Mouse (Mus musculus): ENCODE results near the gene N4bp2. TPM values are rescaled to one million over a fixed set of nuclear protein-coding genes. Genes with fewer than 3 reads are reported as not detected.

Gene N4bp2
- polyA plus RNA-seq, 1 experiment from 2014 or later, result 18.0 TPM

DNA sequence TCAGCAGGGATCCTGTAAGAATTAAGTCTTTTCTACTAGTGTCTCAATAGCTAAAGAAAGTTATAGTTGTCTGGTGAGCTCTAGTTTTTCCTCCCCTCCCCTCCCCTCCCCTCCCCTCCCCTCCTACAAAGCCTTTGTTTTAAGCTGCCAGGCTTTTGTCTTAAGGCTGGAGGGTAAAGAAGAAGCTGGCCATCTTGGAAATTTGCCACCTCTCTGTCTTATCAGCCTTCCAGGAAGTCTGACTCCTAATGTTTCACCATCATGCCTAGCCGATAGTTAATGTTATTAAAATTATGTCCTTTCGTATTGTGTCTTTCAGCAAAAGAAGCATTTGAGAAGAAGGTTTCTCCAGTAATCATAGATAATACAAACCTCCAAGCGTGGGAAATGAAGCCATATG is 30.9 kb downstream of the N4bp2 start:
- no peak overlapping the region for H3K4me2 ChIP-seq
- WGBS, result 57% methylated on average over 3 of the region's 3 CpGs
- H3K4me1 ChIP-seq, result no peaks in the 10 kb centered on the region
- H3K9me3 ChIP-seq, result no peaks in the 10 kb centered on the region
- no peak overlapping the region for H3K9ac ChIP-seq
- ATAC-seq (ENCODE audit: borderline replicate concordance, extremely low read depth, low FRiP score, low TSS enrichment), result no peak
- no peak overlapping the region for H3K27ac ChIP-seq
- no peaks in the 10 kb centered on the region for H3K27me3 ChIP-seq
- H3K4me3 ChIP-seq, result no peak overlapping the region
- peaks cover 40% of the 10 kb centered on the region for H3K36me3 ChIP-seq

GRCm38 (mm10) chr5:65794702-65795101 is 31.4 kb downstream of the N4bp2 start:
- H3K4me3 ChIP-seq, result no peak overlapping the region
- no peak overlapping the region for H3K4me2 ChIP-seq
- ATAC-seq (ENCODE audit: borderline replicate concordance, extremely low read depth, low FRiP score, low TSS enrichment), result no peak
- H3K27me3 ChIP-seq, result no peaks in the 10 kb centered on the region
- H3K36me3 ChIP-seq, result peaks cover 43% of the 10 kb centered on the region
- H3K4me1 ChIP-seq, result no peaks in the 10 kb centered on the region
- no peak overlapping the region for H3K27ac ChIP-seq
- no peak overlapping the region for H3K9ac ChIP-seq
- WGBS, result 64% methylated on average over 3 of the region's 3 CpGs
- H3K9me3 ChIP-seq, result no peaks in the 10 kb centered on the region

DNA sequence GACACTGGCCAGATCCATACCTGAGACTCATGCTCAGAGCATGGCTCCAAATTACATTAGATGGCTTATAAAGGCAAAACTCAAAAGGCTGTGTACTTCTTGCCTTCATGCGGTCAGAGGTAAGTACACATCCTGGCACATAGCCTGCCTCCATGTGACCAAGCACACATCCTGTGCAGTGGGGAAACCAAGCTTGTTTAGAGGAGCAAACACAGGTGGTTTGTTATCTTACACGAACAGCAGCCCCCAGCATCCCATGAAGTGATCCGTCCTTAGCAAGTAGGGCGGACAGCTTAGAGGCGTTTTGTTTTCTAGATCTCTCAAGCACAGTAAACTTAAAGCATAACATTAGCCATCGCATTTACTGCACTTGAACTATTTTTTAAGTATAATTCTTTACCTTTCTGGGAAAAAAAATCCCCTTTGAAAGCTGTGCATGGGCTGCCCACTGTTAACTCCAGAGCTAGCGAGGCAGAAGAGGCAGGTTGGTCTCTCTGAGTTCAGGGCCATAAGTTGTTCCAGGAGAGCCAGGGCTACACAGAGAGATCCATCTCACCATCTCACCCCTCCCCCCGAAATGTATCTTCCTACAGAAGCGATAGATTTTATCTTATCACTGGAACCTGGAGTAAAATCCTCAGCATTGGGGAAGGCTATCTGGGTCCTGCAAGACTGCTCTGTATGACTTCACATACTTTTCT is 32.1 kb downstream of the N4bp2 start:
- no peaks in the 10 kb centered on the region for H3K9me3 ChIP-seq
- no peak overlapping the region for H3K4me3 ChIP-seq
- no peaks in the 10 kb centered on the region for H3K27me3 ChIP-seq
- no peak for ATAC-seq (ENCODE audit: borderline replicate concordance, extremely low read depth, low FRiP score, low TSS enrichment)
- H3K36me3 ChIP-seq, result peaks cover 43% of the 10 kb centered on the region
- no peaks in the 10 kb centered on the region for H3K4me1 ChIP-seq
- 86% methylated on average over 9 of the region's 9 CpGs for WGBS
- no peak overlapping the region for H3K27ac ChIP-seq
- no peak overlapping the region for H3K9ac ChIP-seq
- H3K4me2 ChIP-seq, result no peak overlapping the region

DNA sequence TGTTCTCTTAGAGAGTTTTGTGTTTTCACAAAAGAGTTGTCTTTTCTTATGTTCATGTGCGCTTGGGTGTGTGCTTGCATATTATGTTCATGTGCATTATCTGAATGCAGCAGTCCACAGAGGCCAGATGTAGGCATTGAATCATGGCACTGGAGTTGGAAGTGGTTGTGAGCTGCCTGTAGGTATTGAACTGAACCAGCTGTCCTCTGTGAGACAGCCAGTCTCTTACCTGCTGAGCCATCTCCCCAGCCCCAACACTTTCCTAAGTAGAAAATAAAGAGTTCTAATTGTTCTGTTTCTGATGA is 32.6 kb downstream of the N4bp2 start:
- Histone ChIP-seq H3K4me2 (no peak overlapping the region), H3K27me3 (no peaks in the 10 kb centered on the region), H3K9me3 (no peaks in the 10 kb centered on the region), H3K4me1 (no peaks in the 10 kb centered on the region), H3K9ac (no peak overlapping the region), H3K27ac (no peak overlapping the region), H3K4me3 (no peak overlapping the region), H3K36me3 (peaks cover 39% of the 10 kb centered on the region)
- ATAC-seq (ENCODE audit: borderline replicate concordance, extremely low read depth, low FRiP score, low TSS enrichment), result no peak
- 100% methylated on average over 1 of the region's 1 CpGs for WGBS

GRCm38 (mm10) chr5:65823601-65824133 is 60.3 kb downstream of the N4bp2 start:
- Histone ChIP-seq H3K27me3 (no peaks in the 10 kb centered on the region), H3K27ac (no peak overlapping the region), H3K4me3 (no peak overlapping the region), H3K9ac (no peak overlapping the region), H3K4me2 (no peak overlapping the region), H3K4me1 (no peaks in the 10 kb centered on the region), H3K9me3 (no peaks in the 10 kb centered on the region), H3K36me3 (peaks cover 43% of the 10 kb centered on the region)
- no peak for ATAC-seq (ENCODE audit: borderline replicate concordance, extremely low read depth, low FRiP score, low TSS enrichment)
- WGBS, result 68% methylated on average over 5 of the region's 5 CpGs

- Histone ChIP-seq H3K4me1 (no peaks in the 10 kb centered on the region), H3K4me3 (no peak overlapping the region), H3K9ac (no peak overlapping the region), H3K36me3 (peaks cover 39% of the 10 kb centered on the region), H3K27me3 (no peaks in the 10 kb centered on the region), H3K9me3 (no peaks in the 10 kb centered on the region), H3K27ac (no peak overlapping the region), H3K4me2 (no peak overlapping the region)
- ATAC-seq (ENCODE audit: borderline replicate concordance, extremely low read depth, low FRiP score, low TSS enrichment), result no peak
- 92% methylated on average over 4 of the region's 4 CpGs for WGBS
Observed at GRCm38 (mm10) chr5:65826476-65826875, 63.2 kb downstream of the N4bp2 start.

- H3K27me3 ChIP-seq, result no peaks in the 10 kb centered on the region
- H3K4me1 ChIP-seq, result no peaks in the 10 kb centered on the region
- 85% methylated on average over 8 of the region's 8 CpGs for WGBS
- no peak overlapping the region for H3K4me2 ChIP-seq
- H3K9me3 ChIP-seq, result no peaks in the 10 kb centered on the region
- no peak for ATAC-seq (ENCODE audit: borderline replicate concordance, extremely low read depth, low FRiP score, low TSS enrichment)
- peaks cover 37% of the 10 kb centered on the region for H3K36me3 ChIP-seq
- no peak overlapping the region for H3K27ac ChIP-seq
- H3K9ac ChIP-seq, result no peak overlapping the region
- H3K4me3 ChIP-seq, result no peak overlapping the region
Observed at GRCm38 (mm10) chr5:65827102-65827501, 63.8 kb downstream of the N4bp2 start.

- no peak overlapping the region for H3K4me3 ChIP-seq
- H3K27ac ChIP-seq, result no peak overlapping the region
- H3K9ac ChIP-seq, result no peak overlapping the region
- H3K27me3 ChIP-seq, result no peaks in the 10 kb centered on the region
- 86% methylated on average over 5 of the region's 5 CpGs for WGBS
- no peaks in the 10 kb centered on the region for H3K4me1 ChIP-seq
- peaks cover 29% of the 10 kb centered on the region for H3K36me3 ChIP-seq
- H3K4me2 ChIP-seq, result no peak overlapping the region
- no peaks in the 10 kb centered on the region for H3K9me3 ChIP-seq
- no peak for ATAC-seq (ENCODE audit: borderline replicate concordance, extremely low read depth, low FRiP score, low TSS enrichment)
Observed at GRCm38 (mm10) chr5:65828261-65828660, 64.9 kb downstream of the N4bp2 start.

DNA sequence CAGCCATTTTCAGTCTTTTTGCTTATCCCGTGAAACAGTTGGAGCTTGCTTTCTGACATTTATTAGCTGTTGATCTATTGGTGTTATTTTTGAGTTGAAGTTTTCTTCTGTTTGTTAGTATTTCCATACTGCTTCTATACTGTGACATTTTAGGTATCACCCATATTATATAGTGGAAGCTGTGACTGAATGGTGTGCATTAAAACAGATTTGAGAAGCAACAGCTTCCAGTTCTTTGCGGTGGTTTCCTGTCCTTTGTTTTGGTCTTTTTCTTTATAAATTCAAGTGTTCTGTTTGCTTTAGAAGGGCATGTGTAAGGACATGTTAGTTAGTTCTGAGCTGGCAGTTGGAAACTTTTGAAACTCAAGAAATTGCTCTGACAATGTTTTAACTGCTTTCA is 65.7 kb downstream of the N4bp2 start:
- H3K9me3 ChIP-seq, result no peaks in the 10 kb centered on the region
- no peaks in the 10 kb centered on the region for H3K27me3 ChIP-seq
- H3K4me2 ChIP-seq, result no peak overlapping the region
- H3K4me3 ChIP-seq, result no peak overlapping the region
- H3K9ac ChIP-seq, result no peak overlapping the region
- ATAC-seq (ENCODE audit: borderline replicate concordance, extremely low read depth, low FRiP score, low TSS enrichment), result no peak; the same call in 1 of the 2 replicates
- WGBS, result 44% methylated on average over 2 of the region's 2 CpGs
- peaks cover 25% of the 10 kb centered on the region for H3K36me3 ChIP-seq
- H3K27ac ChIP-seq, result 0 out of 2 replicates have a peak overlapping the region, but pooled peaks have one; percentile 11
- H3K4me1 ChIP-seq, result no peaks in the 10 kb centered on the region

- H3K4me3 ChIP-seq, result no peak overlapping the region
- H3K36me3 ChIP-seq, result peaks cover 6% of the 10 kb centered on the region; the same call in 1 of the 2 replicates
- no peak overlapping the region for H3K9ac ChIP-seq
- 80% methylated on average over 11 of the region's 11 CpGs for WGBS
- no peak for ATAC-seq (ENCODE audit: borderline replicate concordance, extremely low read depth, low FRiP score, low TSS enrichment)
- H3K4me1 ChIP-seq, result no peaks in the 10 kb centered on the region
- H3K27ac ChIP-seq, result no peak overlapping the region
- H3K9me3 ChIP-seq, result no peaks in the 10 kb centered on the region
- H3K4me2 ChIP-seq, result no peak overlapping the region
- H3K27me3 ChIP-seq, result no peaks in the 10 kb centered on the region
Observed at GRCm38 (mm10) chr5:65831917-65832618, 68.7 kb downstream of the N4bp2 start.

DNA sequence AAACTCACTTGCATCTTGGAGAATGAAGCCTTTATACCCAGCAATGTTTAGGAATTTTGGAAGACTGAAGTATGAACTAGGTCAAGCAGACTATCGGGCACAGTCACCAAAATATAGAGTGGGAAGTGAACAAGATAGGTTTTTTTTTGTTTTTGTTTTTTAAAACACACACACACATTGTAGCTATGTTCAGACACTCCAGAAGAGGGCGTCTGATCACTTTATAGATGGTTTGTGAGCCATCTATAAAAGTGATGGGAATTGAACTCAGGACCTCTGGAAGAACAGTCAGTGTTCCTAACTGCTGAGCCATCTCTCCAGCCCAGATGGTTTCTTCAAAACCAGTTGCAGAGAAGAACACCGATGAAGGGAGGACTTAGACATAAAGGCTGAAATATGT is 69.8 kb downstream of the N4bp2 start:
- WGBS, result 76% methylated on average over 3 of the region's 3 CpGs
- H3K9me3 ChIP-seq, result no peaks in the 10 kb centered on the region
- no peak overlapping the region for H3K4me2 ChIP-seq
- H3K4me1 ChIP-seq, result no peaks in the 10 kb centered on the region
- H3K9ac ChIP-seq, result no peak overlapping the region
- peaks cover 5% of the 10 kb centered on the region; the same call in 1 of the 2 replicates for H3K36me3 ChIP-seq
- no peaks in the 10 kb centered on the region for H3K27me3 ChIP-seq
- no peak for ATAC-seq (ENCODE audit: borderline replicate concordance, extremely low read depth, low FRiP score, low TSS enrichment)
- no peak overlapping the region for H3K4me3 ChIP-seq
- no peak overlapping the region for H3K27ac ChIP-seq

- peaks cover 5% of the 10 kb centered on the region; the same call in 1 of the 2 replicates for H3K36me3 ChIP-seq
- no peak overlapping the region for H3K4me2 ChIP-seq
- H3K4me3 ChIP-seq, result no peak overlapping the region
- ATAC-seq (ENCODE audit: borderline replicate concordance, extremely low read depth, low FRiP score, low TSS enrichment), result no peak
- 87% methylated on average over 8 of the region's 8 CpGs for WGBS
- no peaks in the 10 kb centered on the region for H3K27me3 ChIP-seq
- H3K9me3 ChIP-seq, result no peaks in the 10 kb centered on the region
- H3K27ac ChIP-seq, result no peak overlapping the region
- no peak overlapping the region for H3K9ac ChIP-seq
- no peaks in the 10 kb centered on the region for H3K4me1 ChIP-seq
Observed at GRCm38 (mm10) chr5:65833766-65834498, 70.6 kb downstream of the N4bp2 start.
